Mouse (Mus musculus): ENCODE data around the gene Gm5741. TPM values are rescaled to one million over a fixed set of nuclear protein-coding genes. Genes with fewer than 3 reads are reported as not detected.
A peak's percentile ranks its signal among the peaks of the same experiment; 100 is the strongest.

Gm5741 gene
- polyA plus RNA-seq, 1 experiment from 2014 or later: not detected

GRCm38 (mm10) chr8:85080532-85081215, 12.9 kb upstream of the Gm5741 start, which contains the start of gene Wdr83os:
TSS of gene Wdr83os (plus strand) at chr8:85080740.
- H3K36me3 ChIP-seq (ENCODE audit: control insufficient read depth, insufficient read depth, low read length): peaks cover 32% of the 10 kb centered on the region
- H3K4me1 ChIP-seq (replicated peaks; ENCODE audit: control insufficient read depth, insufficient read depth, low read length): peaks cover 16% of the 10 kb centered on the region; the same call in 1 of the 2 replicates
- no peaks in the 10 kb centered on the region for H3K9me3 ChIP-seq (ENCODE audit: control insufficient read depth, low read length)
- peak within 1 kb of the TSS; percentile 81 for H3K9ac ChIP-seq (ENCODE audit: low read length)
- H3K27me3 ChIP-seq (replicated peaks; ENCODE audit: control insufficient read depth, insufficient read depth, low read length): no peaks in the 10 kb centered on the region
- H3K4me2 ChIP-seq (ENCODE audit: low read length): peak within 1 kb of the TSS; percentile 85
- ATAC-seq (replicated peaks; ENCODE audit: low FRiP score, low TSS enrichment, low read depth): peak; percentile 18
- peak; percentile 89 for DNase-seq (ENCODE audit: low spot score)
- H3K27ac ChIP-seq (ENCODE audit: low read depth): peak within 1 kb of the TSS; percentile 64
- under 1% methylated on average over 30 of the region's 30 CpGs for WGBS
- peak within 1 kb of the TSS; percentile 92 for H3K4me3 ChIP-seq (ENCODE audit: low read depth, low read length)

- peak overlapping the region; percentile 92 for H3K4me3 ChIP-seq (ENCODE audit: low read depth, low read length)
- H3K4me1 ChIP-seq (replicated peaks; ENCODE audit: control insufficient read depth, insufficient read depth, low read length): peaks cover 16% of the 10 kb centered on the region; the same call in 1 of the 2 replicates
- H3K9me3 ChIP-seq (ENCODE audit: control insufficient read depth, low read length): no peaks in the 10 kb centered on the region
- H3K36me3 ChIP-seq (ENCODE audit: control insufficient read depth, insufficient read depth, low read length): peaks cover 34% of the 10 kb centered on the region
- no peaks in the 10 kb centered on the region for H3K27me3 ChIP-seq (replicated peaks; ENCODE audit: control insufficient read depth, insufficient read depth, low read length)
- H3K4me2 ChIP-seq (ENCODE audit: low read length): peak overlapping the region; percentile 85
- ATAC-seq (replicated peaks; ENCODE audit: low FRiP score, low TSS enrichment, low read depth) (no peak), DNase-seq (ENCODE audit: low spot score) (no peak)
- H3K9ac ChIP-seq (ENCODE audit: low read length): peak overlapping the region; percentile 81
- peak overlapping the region; percentile 64 for H3K27ac ChIP-seq (ENCODE audit: low read depth)
- WGBS: under 1% methylated on average over 25 of the region's 25 CpGs
These were observed 12.4 kb upstream of the Gm5741 start for GRCm38 (mm10) chr8:85080214-85080531.

GRCm38 (mm10) chr8:85076993-85077392, 9.2 kb upstream of the Gm5741 start:
- H3K9ac ChIP-seq (ENCODE audit: low read length): no peak overlapping the region
- no peak for ATAC-seq (replicated peaks; ENCODE audit: low FRiP score, low TSS enrichment, low read depth)

GRCm38 (mm10) chr8:85076001-85076400, 8.2 kb upstream of the Gm5741 start:
- 81% methylated on average over 9 of the region's 9 CpGs for WGBS

More at GRCm38 (mm10) chr8:85076993-85077392, 9.2 kb upstream of the Gm5741 start:
- Histone ChIP-seq H3K36me3 (ENCODE audit: control insufficient read depth, insufficient read depth, low read length) (peaks cover 54% of the 10 kb centered on the region), H3K27ac (ENCODE audit: low read depth) (no peak overlapping the region), H3K4me3 (ENCODE audit: low read depth, low read length) (no peak overlapping the region), H3K4me1 (replicated peaks; ENCODE audit: control insufficient read depth, insufficient read depth, low read length) (peaks cover 11% of the 10 kb centered on the region), H3K9me3 (ENCODE audit: control insufficient read depth, low read length) (no peaks in the 10 kb centered on the region), H3K27me3 (replicated peaks; ENCODE audit: control insufficient read depth, insufficient read depth, low read length) (no peaks in the 10 kb centered on the region), H3K4me2 (ENCODE audit: low read length) (no peak overlapping the region)
- 2% methylated on average over 2 of the region's 2 CpGs for WGBS
- peak; percentile 83 for DNase-seq (ENCODE audit: low spot score)

GRCm38 (mm10) chr8:85074617-85075016, 6.8 kb upstream of the Gm5741 start:
- H3K9ac ChIP-seq (ENCODE audit: low read length): no peak overlapping the region
- no peaks in the 10 kb centered on the region for H3K27me3 ChIP-seq (replicated peaks; ENCODE audit: control insufficient read depth, insufficient read depth, low read length)
- WGBS: 85% methylated on average over 10 of the region's 10 CpGs
- H3K4me3 ChIP-seq (ENCODE audit: low read depth, low read length): no peak overlapping the region
- H3K4me1 ChIP-seq (replicated peaks; ENCODE audit: control insufficient read depth, insufficient read depth, low read length): peaks cover 2% of the 10 kb centered on the region
- no peaks in the 10 kb centered on the region for H3K9me3 ChIP-seq (ENCODE audit: control insufficient read depth, low read length)
- DNase-seq (ENCODE audit: low spot score) (no peak), ATAC-seq (replicated peaks; ENCODE audit: low FRiP score, low TSS enrichment, low read depth) (no peak)
- H3K27ac ChIP-seq (ENCODE audit: low read depth): no peak overlapping the region
- H3K36me3 ChIP-seq (ENCODE audit: control insufficient read depth, insufficient read depth, low read length): peaks cover 54% of the 10 kb centered on the region
- H3K4me2 ChIP-seq (ENCODE audit: low read length): no peak overlapping the region

More at GRCm38 (mm10) chr8:85076001-85076400, 8.2 kb upstream of the Gm5741 start:
- no peak overlapping the region for H3K4me3 ChIP-seq (ENCODE audit: low read depth, low read length)
- H3K9ac ChIP-seq (ENCODE audit: low read length): no peak overlapping the region
- ATAC-seq (replicated peaks; ENCODE audit: low FRiP score, low TSS enrichment, low read depth) (no peak), DNase-seq (ENCODE audit: low spot score) (no peak)
- peaks cover 6% of the 10 kb centered on the region for H3K4me1 ChIP-seq (replicated peaks; ENCODE audit: control insufficient read depth, insufficient read depth, low read length)
- peaks cover 54% of the 10 kb centered on the region for H3K36me3 ChIP-seq (ENCODE audit: control insufficient read depth, insufficient read depth, low read length)
- no peaks in the 10 kb centered on the region for H3K27me3 ChIP-seq (replicated peaks; ENCODE audit: control insufficient read depth, insufficient read depth, low read length)
- H3K4me2 ChIP-seq (ENCODE audit: low read length): no peak overlapping the region
- H3K9me3 ChIP-seq (ENCODE audit: control insufficient read depth, low read length): no peaks in the 10 kb centered on the region
- no peak overlapping the region for H3K27ac ChIP-seq (ENCODE audit: low read depth)

GRCm38 (mm10) chr8:85074167-85074566, 6.4 kb upstream of the Gm5741 start:
- no peak for DNase-seq (ENCODE audit: low spot score)
- no peak for ATAC-seq (replicated peaks; ENCODE audit: low FRiP score, low TSS enrichment, low read depth)
- Histone ChIP-seq H3K9ac (ENCODE audit: low read length) (no peak overlapping the region), H3K9me3 (ENCODE audit: control insufficient read depth, low read length) (no peaks in the 10 kb centered on the region), H3K4me3 (ENCODE audit: low read depth, low read length) (no peak overlapping the region), H3K27me3 (replicated peaks; ENCODE audit: control insufficient read depth, insufficient read depth, low read length) (no peaks in the 10 kb centered on the region), H3K4me2 (ENCODE audit: low read length) (no peak overlapping the region), H3K27ac (ENCODE audit: low read depth) (no peak overlapping the region), H3K4me1 (replicated peaks; ENCODE audit: control insufficient read depth, insufficient read depth, low read length) (no peaks in the 10 kb centered on the region; the same call in 1 of the 2 replicates), H3K36me3 (ENCODE audit: control insufficient read depth, insufficient read depth, low read length) (peaks cover 52% of the 10 kb centered on the region)
- 68% methylated on average over 10 of the region's 10 CpGs for WGBS

GRCm38 (mm10) chr8:85073041-85073612, 5.3 kb upstream of the Gm5741 start:
- 92% methylated on average over 15 of the region's 15 CpGs for WGBS
- Histone ChIP-seq H3K36me3 (ENCODE audit: control insufficient read depth, insufficient read depth, low read length) (peaks cover 41% of the 10 kb centered on the region), H3K27me3 (replicated peaks; ENCODE audit: control insufficient read depth, insufficient read depth, low read length) (no peaks in the 10 kb centered on the region), H3K9me3 (ENCODE audit: control insufficient read depth, low read length) (no peaks in the 10 kb centered on the region), H3K9ac (ENCODE audit: low read length) (no peak overlapping the region), H3K27ac (ENCODE audit: low read depth) (no peak overlapping the region), H3K4me1 (replicated peaks; ENCODE audit: control insufficient read depth, insufficient read depth, low read length) (no peaks in the 10 kb centered on the region; the same call in 1 of the 2 replicates), H3K4me3 (ENCODE audit: low read depth, low read length) (no peak overlapping the region), H3K4me2 (ENCODE audit: low read length) (no peak overlapping the region)
- DNase-seq (ENCODE audit: low spot score) (no peak), ATAC-seq (replicated peaks; ENCODE audit: low FRiP score, low TSS enrichment, low read depth) (no peak)

GRCm38 (mm10) chr8:85072364-85072929, 4.7 kb upstream of the Gm5741 start:
- DNase-seq (ENCODE audit: low spot score): no peak
- Histone ChIP-seq H3K36me3 (ENCODE audit: control insufficient read depth, insufficient read depth, low read length) (peaks cover 36% of the 10 kb centered on the region), H3K27me3 (replicated peaks; ENCODE audit: control insufficient read depth, insufficient read depth, low read length) (no peaks in the 10 kb centered on the region), H3K4me3 (ENCODE audit: low read depth, low read length) (peak overlapping the region; percentile 94), H3K27ac (ENCODE audit: low read depth) (peak overlapping the region; percentile 97; the same call in 1 of the 2 replicates), H3K4me1 (replicated peaks; ENCODE audit: control insufficient read depth, insufficient read depth, low read length) (no peaks in the 10 kb centered on the region; the same call in 1 of the 2 replicates), H3K9me3 (ENCODE audit: control insufficient read depth, low read length) (no peaks in the 10 kb centered on the region), H3K4me2 (ENCODE audit: low read length) (peak overlapping the region; percentile 79), H3K9ac (ENCODE audit: low read length) (peak overlapping the region; percentile 93)
- 36% methylated on average over 9 of the region's 9 CpGs for WGBS
- ATAC-seq (replicated peaks; ENCODE audit: low FRiP score, low TSS enrichment, low read depth): no peak
